Mouse (Mus musculus) liver, postnatal 0 days (tissue): ENCODE results near the gene Fam83d.

Source experiments
- CTCF ChIP-seq: sonication (generic); IDR thresholded peaks from 2 replicates; pipeline ENCODE4 v1.5.1; 2016; ENCODE audit warnings: antibody characterized with exemption, low read depth
- EP300 ChIP-seq: IDR thresholded peaks from 2 replicates; pipeline ENCODE4 v1.6.1; 2016; ENCODE audit warnings: antibody characterized with exemption, low read depth, mild to moderate bottlenecking

DNA sequence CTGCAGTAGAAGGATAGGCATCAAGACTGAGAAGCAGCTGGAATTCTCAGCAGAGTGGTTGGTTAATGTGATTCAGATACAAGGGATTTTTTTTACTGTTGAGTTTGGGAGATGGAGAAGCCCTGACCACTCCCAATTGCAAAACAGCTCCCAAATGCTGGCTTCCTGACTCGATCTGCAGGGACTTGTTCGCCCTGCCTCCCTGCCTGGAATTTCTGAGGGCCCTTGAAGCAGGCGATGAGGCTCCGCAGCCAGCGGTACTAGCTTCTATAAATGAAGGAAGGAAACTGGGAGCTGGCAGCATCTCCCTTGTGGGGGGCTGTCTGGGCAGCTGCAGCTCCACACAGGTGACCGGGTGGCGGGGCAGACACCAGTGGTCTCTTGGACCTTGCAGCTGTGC is 10.5 kb downstream of the Fam83d start:
- no peak for TF ChIP-seq CTCF
- TF ChIP-seq EP300: no peak
